Mouse (Mus musculus) embryo, embryonic 10.5 days (tissue): ENCODE data around the gene Gtse1.

ENCODE experiments used
- DNase-seq: peaks from one replicate; pipeline ENCODE4 v3.0.0-alpha.2; 2015; ENCODE audit warnings: low spot score

Gtse1 gene

GRCm38 (mm10) chr15:85877336-85877735, 17.8 kb downstream of the Gtse1 start:
- no peak for DNase-seq

GRCm38 (mm10) chr15:85878848-85879497, 19.4 kb downstream of the Gtse1 start, which contains the start of gene Trmu:
Trmu (plus strand) TSS chr15:85879312.
- DNase-seq, result peak; percentile 95

- no peak for DNase-seq
These were observed 20.0 kb downstream of the Gtse1 start for GRCm38 (mm10) chr15:85879498-85879895.

GRCm38 (mm10) chr15:85885606-85886005, 26.1 kb downstream of the Gtse1 start:
- no peak for DNase-seq

GRCm38 (mm10) chr15:85889235-85889634, 29.7 kb downstream of the Gtse1 start:
- DNase-seq, result no peak

GRCm38 (mm10) chr15:85891971-85892370, 32.4 kb downstream of the Gtse1 start:
- DNase-seq, result no peak

GRCm38 (mm10) chr15:85892498-85893118, 33.1 kb downstream of the Gtse1 start:
- peak; percentile 12 for DNase-seq

GRCm38 (mm10) chr15:85893871-85894270, 34.3 kb downstream of the Gtse1 start:
- DNase-seq, result no peak

- DNase-seq, result peak; percentile 87
These were observed 36.7 kb downstream of the Gtse1 start for GRCm38 (mm10) chr15:85896284-85896683.

GRCm38 (mm10) chr15:85897113-85897512, 37.6 kb downstream of the Gtse1 start:
- no peak for DNase-seq

GRCm38 (mm10) chr15:85899396-85899795, 39.9 kb downstream of the Gtse1 start:
- no peak for DNase-seq

GRCm38 (mm10) chr15:85900318-85900717, 40.8 kb downstream of the Gtse1 start:
- no peak for DNase-seq

GRCm38 (mm10) chr15:85900801-85901200, 41.3 kb downstream of the Gtse1 start:
- DNase-seq, result no peak

GRCm38 (mm10) chr15:85902505-85902904, 43.0 kb downstream of the Gtse1 start:
- no peak for DNase-seq

- DNase-seq, result no peak
These were observed 44.3 kb downstream of the Gtse1 start for GRCm38 (mm10) chr15:85903826-85904225.

- DNase-seq, result no peak
These were observed 49.3 kb downstream of the Gtse1 start for GRCm38 (mm10) chr15:85908660-85909491.

GRCm38 (mm10) chr15:85909492-85909829, 49.9 kb downstream of the Gtse1 start:
- no peak for DNase-seq

- DNase-seq, result no peak
These were observed 50.4 kb downstream of the Gtse1 start for GRCm38 (mm10) chr15:85909931-85910330.

- DNase-seq, result peak; percentile 85
These were observed 54.1 kb downstream of the Gtse1 start for GRCm38 (mm10) chr15:85913605-85914004.

- DNase-seq, result peak; percentile 51
These were observed 59.8 kb downstream of the Gtse1 start for GRCm38 (mm10) chr15:85919191-85919891.

GRCm38 (mm10) chr15:85919892-85920248, 60.3 kb downstream of the Gtse1 start:
- no peak for DNase-seq

- no peak for DNase-seq
These were observed 62.3 kb downstream of the Gtse1 start for GRCm38 (mm10) chr15:85921855-85922254.
